Mouse (Mus musculus) stomach, embryonic 16.5 days (tissue): Measurements from ENCODE around the gene Pygm. TPM values are rescaled to one million over a fixed set of nuclear protein-coding genes. Genes with fewer than 3 reads are reported as not detected.

Experiments used
- ATAC-seq: fragments of 200-750 bp; cut with Nextera tagmentation; 2 replicates; pipeline ENCODE4 v1.8.0; 2017; ENCODE audit warnings: moderate number of reproducible peaks, moderate TSS enrichment; ENCODE audit not compliant: insufficient read depth, low FRiP score
- H3K27ac ChIP-seq: fragments of 300-500 bp; sonication (generic); 2 replicates; pipeline ENCODE4 v1.5.1; 2014; ENCODE audit warnings: low read length
- H3K27me3 ChIP-seq: fragments of 300-500 bp; sonication (generic); 2 replicates; pipeline ENCODE4 v1.6.1; 2014; ENCODE audit warnings: low read length, control low read depth, mixed read lengths; ENCODE audit not compliant: control insufficient read depth, insufficient read depth
- H3K36me3 ChIP-seq: fragments of 300-500 bp; sonication (generic); 2 replicates; pipeline ENCODE4 v1.6.1; 2014; ENCODE audit warnings: low read length; ENCODE audit not compliant: control insufficient read depth, insufficient read depth
- H3K4me1 ChIP-seq: fragments of 300-500 bp; sonication (generic); 2 replicates; pipeline ENCODE4 v1.6.1; 2014; ENCODE audit warnings: low read length, control low read depth, mixed read lengths; ENCODE audit not compliant: control insufficient read depth, insufficient read depth
- H3K4me2 ChIP-seq: fragments of 300-500 bp; sonication (generic); 2 replicates; pipeline ENCODE4 v1.6.1; 2014; ENCODE audit warnings: low read depth, low read length, mixed read lengths
- H3K4me3 ChIP-seq: fragments of 300-500 bp; sonication (generic); replicated peaks from 2 replicates; pipeline ENCODE4 v1.5.1; 2014; ENCODE audit warnings: mild to moderate bottlenecking, low read length
- H3K9ac ChIP-seq: fragments of 300-500 bp; sonication (generic); 2 replicates; pipeline ENCODE4 v1.6.1; 2014; ENCODE audit warnings: low read length
- H3K9me3 ChIP-seq: fragments of 300-500 bp; sonication (generic); replicated peaks from 2 replicates; pipeline ENCODE4 v1.6.1; 2016; ENCODE audit warnings: low read length, control low read depth; ENCODE audit not compliant: control insufficient read depth
- WGBS: fragments of 180-500 bp; shearing (Covaris S2); extraction: QIAGEN DNeasy Blood & Tissue Kit; methylation state at CpG from one replicate; pipeline ENCODE4 v1.1.7; 2014; 5-methylcytosine and 5-hydroxymethylcytosine counted together
- polyA plus RNA-seq: library from polyadenylated mRNA; unstranded; fragments of >200 nt; fragmentation: Nextera tagmentation; extraction: Ambion mirVana; gene quantifications from 2 replicates; pipeline ENCODE4 v1.2.1, GENCODE M21; 2015

Gene Pygm
- polyA plus RNA-seq, 1 experiment from 2014 or later, result 55.0 TPM

GRCm38 (mm10) chr19:6348717-6349116, 35.5 kb upstream of the Pygm start:
- peaks cover 15% of the 10 kb centered on the region; the same call in 1 of the 2 replicates for H3K36me3 ChIP-seq
- peak overlapping the region; percentile 0; the same call in 1 of the 2 replicates for H3K27ac ChIP-seq
- no peaks in the 10 kb centered on the region for H3K9me3 ChIP-seq
- H3K4me3 ChIP-seq, result no peak overlapping the region
- ATAC-seq, result no peak
- H3K9ac ChIP-seq, result no peak overlapping the region
- H3K4me1 ChIP-seq, result no peaks in the 10 kb centered on the region
- no peak overlapping the region for H3K4me2 ChIP-seq
- no peaks in the 10 kb centered on the region for H3K27me3 ChIP-seq
- 67% methylated on average over 9 of the region's 9 CpGs for whole genome bisulfite sequencing

DNA sequence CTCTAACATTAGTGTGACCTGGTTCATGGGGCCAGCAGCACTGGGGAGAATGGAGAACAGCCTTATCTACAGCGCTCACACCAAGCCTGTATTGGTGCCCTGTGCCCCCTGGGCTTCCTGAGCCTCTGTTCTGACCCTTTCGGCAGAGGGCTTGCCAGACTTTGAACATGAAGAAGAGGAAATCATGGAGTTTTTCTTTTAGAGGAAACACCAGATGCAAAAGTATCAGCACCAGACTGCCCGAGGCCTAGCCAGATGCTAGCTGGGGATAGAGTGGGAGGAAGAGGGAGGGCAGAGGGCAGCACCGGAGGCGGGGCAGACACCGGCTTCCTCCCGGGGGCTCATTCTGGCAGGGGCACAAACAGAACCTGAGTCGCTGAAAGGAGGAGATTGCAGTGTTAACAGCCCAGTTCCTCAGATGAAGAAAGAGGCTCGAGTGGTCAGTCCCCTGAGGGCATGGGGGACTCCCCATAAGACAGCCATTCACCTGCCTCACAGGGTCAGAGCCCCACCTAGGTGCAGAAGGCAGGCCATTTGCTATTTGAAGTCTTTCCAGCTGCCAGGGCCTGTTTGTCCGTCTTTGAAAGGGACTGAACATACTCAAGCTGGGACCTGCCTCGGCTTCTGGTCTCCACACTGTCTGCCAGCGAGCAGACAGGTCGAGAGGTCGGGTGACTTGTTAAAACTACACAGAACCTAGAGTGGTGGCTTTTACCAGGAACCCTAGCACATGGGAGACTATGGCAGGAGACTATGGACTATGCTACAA, 34.8 kb upstream of the Pygm start:
- Histone ChIP-seq H3K27ac (peak overlapping the region; percentile 0; the same call in 1 of the 2 replicates), H3K36me3 (peaks cover 15% of the 10 kb centered on the region; the same call in 1 of the 2 replicates), H3K4me1 (no peaks in the 10 kb centered on the region), H3K4me2 (no peak overlapping the region), H3K4me3 (no peak overlapping the region), H3K27me3 (no peaks in the 10 kb centered on the region), H3K9me3 (no peaks in the 10 kb centered on the region), H3K9ac (no peak overlapping the region)
- 30% methylated on average over 14 of the region's 14 CpGs for WGBS
- no peak for ATAC-seq

DNA sequence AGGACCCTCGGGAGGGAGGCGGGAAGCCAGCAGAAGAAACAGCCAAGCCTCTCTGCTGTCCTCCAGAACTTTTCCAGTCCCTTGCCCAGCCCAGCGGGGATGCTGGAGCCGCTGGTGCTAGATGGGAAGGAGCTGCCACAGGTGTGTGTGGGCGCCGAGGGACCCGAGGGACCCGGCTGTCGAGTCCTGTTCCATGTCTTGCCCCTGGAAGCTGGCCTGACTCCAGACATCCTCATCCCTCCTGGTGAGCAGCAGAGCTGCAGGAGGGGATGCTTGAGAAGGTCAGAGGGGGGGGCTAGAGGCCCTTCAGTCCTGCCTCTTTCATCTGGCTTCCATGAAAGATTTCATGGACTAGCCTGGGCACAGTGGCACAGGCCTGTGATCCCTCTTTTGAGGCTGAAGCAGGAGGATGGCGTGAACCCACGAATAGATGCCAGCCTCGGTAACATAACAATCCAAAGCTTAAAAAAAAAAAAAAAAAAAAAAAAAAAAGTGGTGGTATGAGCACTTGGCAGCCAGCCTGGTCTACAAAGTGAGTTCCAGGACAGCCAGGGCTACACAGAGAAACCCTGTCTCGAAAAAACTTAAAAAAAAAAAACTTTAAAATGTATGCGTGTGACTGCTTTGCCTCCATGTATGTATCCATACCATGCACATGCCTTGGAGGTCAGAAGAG, 32.6 kb upstream of the Pygm start:
- Histone ChIP-seq H3K4me3 (no peak overlapping the region), H3K9me3 (no peaks in the 10 kb centered on the region), H3K36me3 (0 out of 2 replicates have a peak, but pooled peaks cover 7% of the 10 kb centered on the region), H3K4me1 (no peaks in the 10 kb centered on the region), H3K27me3 (no peaks in the 10 kb centered on the region), H3K27ac (no peak overlapping the region), H3K9ac (no peak overlapping the region; the same call in 1 of the 2 replicates), H3K4me2 (no peak overlapping the region)
- WGBS, result 72% methylated on average over 14 of the region's 14 CpGs
- no peak for ATAC-seq

DNA sequence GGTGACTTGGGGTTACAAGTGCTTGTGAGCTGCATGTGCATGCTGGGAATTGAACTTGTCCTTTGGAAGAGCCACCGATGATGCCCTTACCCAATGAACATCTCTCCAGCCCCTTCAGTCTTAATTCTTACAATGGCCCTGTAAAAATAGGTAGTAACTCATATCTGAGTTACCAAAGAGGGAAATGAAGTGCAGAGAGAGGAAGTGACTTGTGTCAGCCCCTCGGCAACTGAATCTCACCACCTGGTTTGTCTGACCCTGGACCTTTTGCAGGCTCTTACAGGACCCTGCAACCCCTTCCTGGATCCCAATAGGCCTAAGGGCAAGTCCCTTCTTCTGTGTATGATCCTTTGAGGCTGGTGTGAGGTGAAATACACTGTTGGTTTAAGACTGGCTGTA, 32.1 kb upstream of the Pygm start:
- ATAC-seq, result no peak
- Histone ChIP-seq H3K4me1 (no peaks in the 10 kb centered on the region), H3K27me3 (no peaks in the 10 kb centered on the region), H3K36me3 (0 out of 2 replicates have a peak, but pooled peaks cover 2% of the 10 kb centered on the region), H3K4me3 (no peak overlapping the region), H3K27ac (no peak overlapping the region), H3K9ac (no peak overlapping the region), H3K4me2 (no peak overlapping the region), H3K9me3 (no peaks in the 10 kb centered on the region)
- 80% methylated on average over 2 of the region's 2 CpGs for WGBS

GRCm38 (mm10) chr19:6354030-6354429, 30.2 kb upstream of the Pygm start:
- 87% methylated on average over 7 of the region's 7 CpGs for WGBS
- no peak for ATAC-seq
- Histone ChIP-seq H3K36me3 (no peaks in the 10 kb centered on the region), H3K4me3 (no peak overlapping the region), H3K4me2 (no peak overlapping the region), H3K9ac (no peak overlapping the region), H3K27me3 (no peaks in the 10 kb centered on the region), H3K27ac (no peak overlapping the region), H3K4me1 (no peaks in the 10 kb centered on the region), H3K9me3 (no peaks in the 10 kb centered on the region)

DNA sequence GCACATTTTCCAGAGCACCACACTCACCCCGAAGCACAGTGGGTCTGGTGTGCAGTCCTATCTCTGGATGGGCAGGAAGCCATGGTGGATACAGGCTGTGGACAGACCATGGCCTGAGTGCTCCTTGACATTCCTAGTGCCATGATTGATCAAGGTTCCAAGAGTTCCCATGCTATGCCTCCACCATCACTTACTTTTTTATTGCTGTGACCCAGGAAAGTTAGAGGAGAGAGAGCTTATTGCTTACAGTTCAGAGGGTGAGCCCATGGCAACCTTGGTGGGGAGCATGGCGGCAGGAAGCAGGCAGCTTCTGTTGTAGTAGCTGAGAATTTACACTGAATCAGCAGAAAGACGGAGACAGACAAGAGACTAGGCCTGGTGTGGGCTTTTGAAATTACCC, 22.9 kb upstream of the Pygm start:
- Histone ChIP-seq H3K36me3 (peaks cover 6% of the 10 kb centered on the region), H3K27ac (no peak overlapping the region), H3K4me2 (no peak overlapping the region), H3K4me3 (no peak overlapping the region), H3K4me1 (peaks cover 16% of the 10 kb centered on the region), H3K9me3 (no peaks in the 10 kb centered on the region), H3K27me3 (no peaks in the 10 kb centered on the region), H3K9ac (no peak overlapping the region)
- WGBS, result 88% methylated on average over 3 of the region's 3 CpGs
- no peak for ATAC-seq

GRCm38 (mm10) chr19:6363091-6363410, 21.1 kb upstream of the Pygm start:
- Histone ChIP-seq H3K27me3 (no peaks in the 10 kb centered on the region), H3K9me3 (no peaks in the 10 kb centered on the region), H3K36me3 (peaks cover 8% of the 10 kb centered on the region), H3K27ac (peak overlapping the region; percentile 68), H3K9ac (peak overlapping the region; percentile 70), H3K4me3 (peak overlapping the region; percentile 98), H3K4me1 (peaks cover 16% of the 10 kb centered on the region), H3K4me2 (peak overlapping the region; percentile 70)
- under 1% methylated on average over 11 of the region's 11 CpGs for WGBS
- ATAC-seq, result no peak

DNA sequence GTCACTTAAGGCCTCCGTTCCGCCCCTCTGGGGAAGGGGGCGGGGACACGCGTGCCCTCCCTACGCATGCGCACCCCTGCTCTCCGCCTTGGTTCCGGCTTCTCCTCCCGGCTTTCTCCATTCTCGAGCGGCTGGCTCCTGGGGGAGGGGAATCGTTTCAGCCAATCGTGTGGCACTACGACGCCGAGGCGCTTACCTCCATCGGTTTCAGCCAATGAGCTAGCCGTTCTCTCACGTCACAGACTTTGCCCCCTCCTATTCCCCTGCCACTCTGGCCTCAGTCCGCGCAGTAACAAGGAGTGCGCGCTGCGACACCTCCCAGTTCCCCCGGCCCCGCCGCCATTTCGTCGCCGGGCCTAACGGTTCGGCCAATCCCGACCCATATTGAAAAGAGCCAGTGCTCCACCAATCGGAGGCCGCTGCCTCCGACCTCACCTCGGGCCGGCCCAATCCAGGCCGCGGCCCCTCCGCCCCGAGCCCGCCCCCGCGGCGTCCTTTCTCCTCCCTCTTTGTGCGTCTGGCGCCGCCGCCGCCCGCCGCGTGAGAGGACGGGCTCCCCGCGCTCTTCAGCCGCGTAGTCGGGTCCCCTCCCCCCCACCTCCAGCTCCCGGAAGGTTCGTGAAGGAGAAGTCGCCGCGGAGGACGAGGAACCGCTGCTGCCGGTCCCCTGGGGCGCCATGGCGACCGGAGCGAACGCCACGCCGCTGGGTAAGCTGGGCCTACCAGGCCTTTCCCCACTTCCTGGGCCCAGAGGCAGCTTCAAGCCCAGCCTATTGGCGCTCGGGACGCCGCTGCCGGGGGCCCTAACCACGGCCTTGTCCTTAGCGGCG, 20.6 kb upstream of the Pygm start, which contains the start of gene Sf1:
TSS of gene Sf1 (plus strand) at position 280 of the 830 bp plus-strand sequence.
- Histone ChIP-seq H3K4me2 (peak within 1 kb of the TSS; percentile 97), H3K36me3 (peaks cover 14% of the 10 kb centered on the region), H3K27ac (peak within 1 kb of the TSS; percentile 99), H3K4me1 (peaks cover 16% of the 10 kb centered on the region), H3K4me3 (peak within 1 kb of the TSS; percentile 98), H3K27me3 (no peaks in the 10 kb centered on the region), H3K9ac (peak within 1 kb of the TSS; percentile 99), H3K9me3 (no peaks in the 10 kb centered on the region)
- under 1% methylated on average over 84 of the region's 85 CpGs for WGBS
- peak; percentile 98 for ATAC-seq
